Mouse (Mus musculus): ENCODE data around the gene Lrrc63.

- no peak for TF ChIP-seq CTCF (conservative IDR thresholded peaks at IDR 0.05; ENCODE audit: low read length)
- no peak for TF ChIP-seq POU5F1 (IDR thresholded peaks at IDR 0.05; ENCODE audit: borderline replicate concordance, low read length)
Observed at GRCm38 (mm10) chr14:75063936-75064335, 66.7 kb downstream of the Lrrc63 start.
